Mouse (Mus musculus) lung, embryonic 14.5 days (tissue): ENCODE results near the gene Jag2. TPM values are rescaled to one million over a fixed set of nuclear protein-coding genes. Genes with fewer than 3 reads are reported as not detected.
A peak's percentile ranks its signal among the peaks of the same experiment; 100 is the strongest.

Experiments
- ATAC-seq: fragments of 200-750 bp; cut with Nextera tagmentation; 2 replicates; pipeline ENCODE4 v1.8.0; 2017; ENCODE audit warnings: mild to moderate bottlenecking, moderate TSS enrichment, moderate library complexity; ENCODE audit not compliant: insufficient read depth
- DNase-seq: peaks from one replicate; pipeline ENCODE4 v3.0.0-alpha.2; 2015
- H3K27ac ChIP-seq: fragments of 300-500 bp; sonication (generic); 2 replicates; pipeline ENCODE4 v1.5.1; 2014; ENCODE audit warnings: low read depth, mild to moderate bottlenecking, moderate library complexity
- H3K27me3 ChIP-seq: fragments of 300-500 bp; sonication (generic); 2 replicates; pipeline ENCODE4 v1.6.1; 2014; ENCODE audit warnings: low read length, control low read depth; ENCODE audit not compliant: insufficient read depth
- H3K36me3 ChIP-seq: fragments of 300-500 bp; sonication (generic); 2 replicates; pipeline ENCODE4 v1.6.1; 2014; ENCODE audit warnings: control low read depth; ENCODE audit not compliant: insufficient read depth
- H3K4me1 ChIP-seq: fragments of 300-500 bp; sonication (generic); 2 replicates; pipeline ENCODE4 v1.6.1; 2014; ENCODE audit warnings: antibody characterized with exemption, control low read depth; ENCODE audit not compliant: insufficient read depth
- H3K4me2 ChIP-seq: fragments of 300-500 bp; sonication (generic); 2 replicates; pipeline ENCODE4 v1.6.1; 2014; ENCODE audit warnings: mild to moderate bottlenecking
- H3K4me3 ChIP-seq: fragments of 300-500 bp; sonication (generic); 2 replicates; pipeline ENCODE4 v1.5.1; 2014; ENCODE audit warnings: low read depth, low read length
- H3K9ac ChIP-seq: fragments of 300-500 bp; sonication (generic); 2 replicates; pipeline ENCODE4 v1.6.1; 2014
- H3K9me3 ChIP-seq: fragments of 300-500 bp; sonication (generic); 2 replicates; pipeline ENCODE4 v1.6.1; 2016; ENCODE audit warnings: low read depth, low read length, control low read depth
- CTCF ChIP-seq: IDR thresholded peaks from 2 replicates; pipeline ENCODE4 v1.5.1; 2016; ENCODE audit warnings: antibody characterized with exemption, low read depth
- WGBS: fragments of 180-500 bp; shearing (Covaris S2); extraction: QIAGEN DNeasy Blood & Tissue Kit; methylation state at CpG from one replicate; pipeline ENCODE4 v1.1.7; 2014; 5-methylcytosine and 5-hydroxymethylcytosine counted together
- polyA plus RNA-seq: library from polyadenylated mRNA; unstranded; fragments of >200 nt; fragmentation: Nextera tagmentation; extraction: Ambion mirVana; gene quantifications from 2 replicates; pipeline ENCODE4 v1.2.1, GENCODE M21; 2014

The Jag2 gene
- polyA plus RNA-seq, 1 experiment from 2014 or later, result 8.0 TPM

DNA sequence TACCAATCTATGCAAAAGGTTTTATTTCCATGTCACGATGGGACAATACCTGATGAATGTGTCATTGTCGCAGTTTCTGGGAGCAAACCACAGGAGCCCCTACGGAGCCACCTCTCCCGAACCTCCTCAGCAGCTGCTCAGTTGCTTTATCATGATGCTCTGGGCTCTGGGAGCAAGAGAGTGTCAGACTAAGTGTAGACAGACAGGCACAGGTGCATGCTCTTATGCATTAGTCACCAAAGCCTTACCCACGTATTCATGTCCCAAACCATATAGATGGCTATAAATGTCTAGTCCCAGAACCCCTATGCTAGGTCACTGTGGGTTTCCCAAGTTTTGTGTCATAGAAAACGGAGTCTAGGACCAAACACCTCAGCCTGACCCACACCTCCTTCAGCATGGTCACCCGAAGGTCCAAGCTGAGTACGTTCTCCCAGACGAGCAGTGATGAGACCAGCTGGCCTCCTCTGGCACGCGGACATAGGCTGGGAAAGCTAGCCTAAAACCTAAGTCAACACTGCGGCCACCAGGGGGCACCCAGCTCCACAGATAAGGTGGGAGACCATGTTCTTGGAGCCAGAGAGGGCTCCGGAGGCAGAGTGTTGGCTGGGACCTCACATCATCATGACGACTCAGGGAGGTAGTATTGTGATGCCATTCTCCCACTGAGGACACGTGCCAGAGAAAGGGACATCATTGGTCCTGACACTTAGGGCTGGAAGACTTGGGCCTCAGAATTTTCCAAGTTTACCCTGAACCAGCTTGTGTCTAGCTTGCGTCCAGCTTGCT is 54.2 kb downstream of the Jag2 start:
- DNase-seq, result peak; percentile 97
- Histone ChIP-seq H3K4me3 (no peak overlapping the region), H3K27ac (no peak overlapping the region), H3K9ac (no peak overlapping the region), H3K9me3 (no peaks in the 10 kb centered on the region), H3K4me1 (peaks cover 3% of the 10 kb centered on the region; the same call in 1 of the 2 replicates), H3K27me3 (peaks cover 64% of the 10 kb centered on the region), H3K4me2 (no peak overlapping the region), H3K36me3 (no peaks in the 10 kb centered on the region)
- 22% methylated on average over 16 of the region's 16 CpGs for WGBS
- TF ChIP-seq CTCF, result peak; percentile 95
- peak; percentile 64 for ATAC-seq

DNA sequence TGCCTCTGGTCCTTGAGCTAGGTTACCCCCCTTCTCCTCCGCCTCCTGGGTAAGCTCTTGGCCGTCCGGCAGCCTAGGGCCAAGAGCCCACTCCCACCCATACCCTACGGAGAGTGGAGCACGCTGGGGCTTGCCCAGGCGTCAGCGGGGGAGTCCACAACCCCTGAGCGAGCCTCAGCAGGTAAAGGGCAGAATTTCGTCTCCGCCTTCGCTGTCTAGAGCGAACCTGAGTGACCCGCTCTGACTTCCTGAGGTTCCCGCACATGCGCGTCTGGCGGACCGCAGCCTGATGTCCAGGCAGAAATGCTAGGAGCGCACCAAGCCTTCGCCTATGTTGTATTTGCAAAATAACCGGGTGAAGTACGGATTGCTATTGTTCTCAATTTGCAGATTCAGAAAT is 55.4 kb downstream of the Jag2 start:
- no peak for TF ChIP-seq CTCF
- WGBS, result 12% methylated on average over 22 of the region's 22 CpGs
- no peak overlapping the region for H3K27ac ChIP-seq
- peak overlapping the region; percentile 20; the same call in 1 of the 2 replicates for H3K4me3 ChIP-seq
- H3K9ac ChIP-seq, result no peak overlapping the region
- H3K4me2 ChIP-seq, result peak overlapping the region; percentile 49
- ATAC-seq, result no peak
- H3K4me1 ChIP-seq, result peaks cover 3% of the 10 kb centered on the region; the same call in 1 of the 2 replicates
- H3K27me3 ChIP-seq, result peaks cover 64% of the 10 kb centered on the region
- peak; percentile 22 for DNase-seq
- no peaks in the 10 kb centered on the region for H3K36me3 ChIP-seq
- H3K9me3 ChIP-seq, result no peaks in the 10 kb centered on the region

DNA sequence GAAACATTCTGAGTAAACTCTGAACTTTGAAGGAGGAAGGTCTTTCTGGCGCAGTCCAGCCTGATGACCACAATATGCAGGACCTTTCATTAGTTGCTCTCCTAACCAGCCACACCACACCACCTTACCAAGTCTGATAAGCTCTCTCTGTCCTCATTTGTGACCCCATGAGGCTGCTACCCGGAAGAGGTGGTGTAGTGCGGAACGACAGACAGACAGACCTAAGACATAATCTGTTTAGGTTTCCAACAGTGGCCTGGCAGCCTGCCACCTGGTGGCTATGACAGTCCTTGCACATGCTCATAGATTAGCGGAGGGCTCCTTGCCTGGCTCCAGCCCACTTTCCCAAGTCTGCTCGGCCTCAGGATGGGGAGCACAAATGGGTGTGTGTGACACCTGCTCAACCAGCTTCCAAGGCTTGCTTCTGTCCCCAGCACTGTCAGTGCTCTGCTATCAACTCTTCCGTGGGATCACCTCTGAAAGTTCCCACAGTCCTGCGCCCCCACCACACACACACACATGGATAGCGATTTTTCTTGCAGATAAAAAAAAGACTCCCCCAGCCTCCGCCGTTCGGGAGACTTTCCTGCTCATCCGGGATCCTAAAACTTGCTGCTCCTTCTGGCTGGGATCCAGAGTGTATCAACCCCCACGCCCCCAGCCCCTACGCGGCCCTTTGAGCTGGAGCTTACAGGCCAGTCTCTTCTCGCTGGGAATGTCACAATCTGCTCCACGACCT is 56.0 kb downstream of the Jag2 start:
- no peak overlapping the region for H3K27ac ChIP-seq
- ATAC-seq (peak; percentile 3; the same call in 1 of the 2 replicates), DNase-seq (peak; percentile 90)
- H3K27me3 ChIP-seq, result peaks cover 62% of the 10 kb centered on the region
- no peaks in the 10 kb centered on the region for H3K9me3 ChIP-seq
- 14% methylated on average over 18 of the region's 18 CpGs for WGBS
- peak; percentile 88 for TF ChIP-seq CTCF
- H3K4me3 ChIP-seq, result peak overlapping the region; percentile 20; the same call in 1 of the 2 replicates
- H3K36me3 ChIP-seq, result no peaks in the 10 kb centered on the region
- H3K9ac ChIP-seq, result no peak overlapping the region
- H3K4me2 ChIP-seq, result peak overlapping the region; percentile 49
- H3K4me1 ChIP-seq, result peaks cover 3% of the 10 kb centered on the region; the same call in 1 of the 2 replicates

DNA sequence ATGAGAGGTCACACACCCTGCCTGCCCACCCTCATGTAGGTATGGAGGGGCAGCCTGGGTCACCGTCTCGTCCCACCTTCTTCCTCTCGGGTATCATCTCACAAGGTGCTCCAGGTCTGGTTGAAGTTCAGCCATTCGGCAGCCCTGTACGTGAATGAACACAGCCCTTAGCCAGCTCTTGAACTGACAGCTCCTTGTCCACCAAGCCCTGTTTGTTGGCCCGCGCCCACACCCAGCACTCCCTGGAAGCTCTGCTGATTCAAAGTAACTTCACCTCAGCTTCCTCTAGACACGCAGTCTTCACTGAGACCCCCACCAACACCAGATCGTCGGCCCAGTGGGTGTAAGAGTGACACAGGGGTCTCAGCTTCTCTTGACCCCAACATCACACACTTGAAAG is 56.6 kb downstream of the Jag2 start:
- Histone ChIP-seq H3K9ac (no peak overlapping the region), H3K9me3 (no peaks in the 10 kb centered on the region), H3K27ac (no peak overlapping the region), H3K36me3 (no peaks in the 10 kb centered on the region), H3K4me1 (peaks cover 3% of the 10 kb centered on the region; the same call in 1 of the 2 replicates), H3K4me2 (no peak overlapping the region), H3K27me3 (peaks cover 55% of the 10 kb centered on the region), H3K4me3 (no peak overlapping the region)
- DNase-seq (no peak), ATAC-seq (no peak)
- TF ChIP-seq CTCF, result no peak
- WGBS, result 81% methylated on average over 10 of the region's 10 CpGs

DNA sequence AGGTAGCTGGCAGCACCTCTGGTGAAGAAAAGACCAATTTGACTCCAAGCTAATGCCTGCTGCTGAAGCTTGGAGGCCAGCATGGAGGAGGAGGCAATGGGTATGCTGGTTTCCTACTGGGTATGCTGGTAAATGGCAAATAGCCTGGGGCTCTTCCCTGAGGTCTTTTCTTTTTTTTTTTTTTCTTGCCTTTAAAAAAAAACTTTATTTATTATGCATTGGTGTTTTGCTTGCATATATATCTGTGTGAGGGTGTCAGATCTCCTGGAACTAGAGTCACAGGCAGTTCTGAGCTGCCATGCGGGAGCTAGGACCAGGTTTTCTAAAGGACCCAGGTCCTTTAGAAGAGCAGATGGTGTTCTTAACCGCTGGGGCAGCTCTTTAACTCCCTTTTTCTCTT is 58.3 kb downstream of the Jag2 start:
- 86% methylated on average over 2 of the region's 2 CpGs for WGBS
- Histone ChIP-seq H3K4me3 (no peak overlapping the region), H3K9me3 (no peaks in the 10 kb centered on the region), H3K36me3 (no peaks in the 10 kb centered on the region), H3K27ac (no peak overlapping the region), H3K27me3 (peaks cover 38% of the 10 kb centered on the region), H3K4me1 (peaks cover 3% of the 10 kb centered on the region; the same call in 1 of the 2 replicates), H3K4me2 (no peak overlapping the region), H3K9ac (no peak overlapping the region)
- TF ChIP-seq CTCF, result no peak
- no peak for ATAC-seq
- DNase-seq, result no peak

DNA sequence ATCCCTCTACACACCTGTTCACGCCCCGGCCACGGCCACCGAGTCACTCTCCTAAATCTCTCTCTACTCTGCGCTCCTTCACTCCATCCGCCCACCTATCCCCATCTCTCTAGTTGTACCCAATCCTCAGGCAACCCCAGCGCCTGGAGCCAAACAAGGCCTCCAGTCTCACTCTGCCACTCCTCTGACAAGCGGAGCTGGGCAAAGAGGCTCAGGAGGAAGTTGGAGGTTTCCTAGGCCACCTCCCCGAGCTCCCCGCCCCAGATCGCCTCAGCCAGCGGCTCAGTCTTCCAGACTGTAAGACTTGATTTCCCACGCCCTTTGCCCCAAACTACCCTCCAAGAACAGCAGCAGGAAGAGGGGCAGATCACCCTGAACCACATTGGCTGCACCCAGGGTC is 58.8 kb downstream of the Jag2 start:
- no peak for TF ChIP-seq CTCF
- no peaks in the 10 kb centered on the region for H3K36me3 ChIP-seq
- H3K9me3 ChIP-seq, result no peaks in the 10 kb centered on the region
- H3K27me3 ChIP-seq, result peaks cover 33% of the 10 kb centered on the region
- H3K9ac ChIP-seq, result no peak overlapping the region
- peaks cover 3% of the 10 kb centered on the region; the same call in 1 of the 2 replicates for H3K4me1 ChIP-seq
- no peak overlapping the region for H3K27ac ChIP-seq
- no peak overlapping the region for H3K4me3 ChIP-seq
- no peak for DNase-seq
- ATAC-seq, result no peak
- 43% methylated on average over 13 of the region's 13 CpGs for WGBS
- no peak overlapping the region for H3K4me2 ChIP-seq

DNA sequence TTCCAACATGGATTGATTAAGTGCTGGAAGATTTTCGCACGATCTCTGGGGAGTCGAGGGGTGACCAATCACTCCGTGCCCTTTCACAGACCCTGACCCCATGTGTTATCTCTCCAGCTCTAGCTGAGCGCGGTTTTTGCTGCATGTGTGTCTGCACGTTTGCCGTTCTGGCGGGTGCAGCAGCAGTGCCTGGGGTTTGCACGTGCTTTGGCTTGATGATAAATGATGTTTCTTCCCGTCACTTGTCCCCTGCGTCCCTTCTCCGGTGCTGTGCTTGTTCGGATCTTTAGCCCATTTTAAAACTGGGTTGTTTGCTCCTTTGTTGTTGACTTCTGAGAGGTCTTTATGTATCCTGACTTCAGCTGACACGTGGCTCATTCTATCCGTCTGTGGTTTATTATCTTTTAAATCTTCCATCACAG is 59.8 kb downstream of the Jag2 start:
- Histone ChIP-seq H3K4me2 (peak overlapping the region; percentile 19; the same call in 1 of the 2 replicates), H3K4me1 (peaks cover 3% of the 10 kb centered on the region; the same call in 1 of the 2 replicates), H3K36me3 (no peaks in the 10 kb centered on the region), H3K27ac (no peak overlapping the region), H3K27me3 (peaks cover 24% of the 10 kb centered on the region), H3K9me3 (no peaks in the 10 kb centered on the region), H3K4me3 (no peak overlapping the region), H3K9ac (no peak overlapping the region)
- peak; percentile 70 for DNase-seq
- ATAC-seq, result peak; percentile 21; the same call in 1 of the 2 replicates
- WGBS, result 3% methylated on average over 16 of the region's 16 CpGs
- no peak for TF ChIP-seq CTCF
